Mouse (Mus musculus) liver, embryonic 14.5 days (tissue): Measurements from ENCODE around the gene Pank2. TPM values are rescaled to one million over a fixed set of nuclear protein-coding genes. Genes with fewer than 3 reads are reported as not detected.

Experiments
- ATAC-seq: fragments of 200-750 bp; cut with Nextera tagmentation; 2 replicates; pipeline ENCODE4 v1.8.0; 2017; ENCODE audit warnings: moderate number of reproducible peaks, mild to moderate bottlenecking, moderate library complexity; ENCODE audit not compliant: insufficient read depth
- DNase-seq, 3 experiments: peaks; one replicate each; pipeline ENCODE4 v3.0.0-alpha.2; 2012 to 2013; ENCODE audit warnings: low read depth in 3 of 3, low spot score in 3 of 3
- H3K27ac ChIP-seq: fragments of 300-500 bp; sonication (generic); 2 replicates; pipeline ENCODE4 v1.5.1; 2014; ENCODE audit warnings: moderate library complexity, mild to moderate bottlenecking, control low read depth, inconsistent platforms
- H3K27me3 ChIP-seq: fragments of 300-500 bp; sonication (generic); 2 replicates; pipeline ENCODE4 v1.6.1; 2014; ENCODE audit warnings: mild to moderate bottlenecking, low read length, moderate library complexity; ENCODE audit not compliant: control insufficient read depth, insufficient read depth
- H3K36me3 ChIP-seq: fragments of 300-500 bp; sonication (generic); replicated peaks from 2 replicates; pipeline ENCODE4 v1.6.1; 2014; ENCODE audit warnings: low read depth; ENCODE audit not compliant: control insufficient read depth, insufficient read depth
- H3K4me1 ChIP-seq, 2 experiments: fragments of 200-500 bp in 1 of 2; fragments of 300-500 bp in 1 of 2; sonication (generic) in 1 of 2; replicated peaks; 2 replicates each; pipeline ENCODE4 v1.6.1; 2012 to 2014; ENCODE audit warnings: antibody characterized with exemption in 1 of 2, inconsistent platforms in 1 of 2, low read length in 1 of 2; ENCODE audit not compliant: control insufficient read depth in 2 of 2, insufficient read depth in 2 of 2
- H3K4me2 ChIP-seq: fragments of 300-500 bp; sonication (generic); 2 replicates; pipeline ENCODE4 v1.6.1; 2014; ENCODE audit warnings: low read depth, mild to moderate bottlenecking, control low read depth, moderate library complexity
- H3K4me3 ChIP-seq, 2 experiments: fragments of 200-500 bp in 1 of 2; fragments of 300-500 bp in 1 of 2; sonication (generic) in 1 of 2; 2 replicates each; pipeline ENCODE4 v1.5.1; 2012 to 2014; ENCODE audit warnings: low read depth in 2 of 2, low read length in 2 of 2, mild to moderate bottlenecking in 2 of 2, control low read depth in 1 of 2, inconsistent platforms in 1 of 2, moderate library complexity in 1 of 2; ENCODE audit not compliant: insufficient read depth in 1 of 2
- H3K9ac ChIP-seq: fragments of 300-500 bp; sonication (generic); replicated peaks from 2 replicates; pipeline ENCODE4 v1.6.1; 2014; ENCODE audit warnings: mild to moderate bottlenecking, control low read depth, moderate library complexity
- H3K9me3 ChIP-seq: fragments of 300-500 bp; sonication (generic); 2 replicates; pipeline ENCODE4 v1.6.1; 2016; ENCODE audit warnings: low read length, mixed read lengths; ENCODE audit not compliant: control insufficient read depth
- CTCF ChIP-seq: IDR thresholded peaks from 2 replicates; pipeline ENCODE4 v1.5.1; 2016; ENCODE audit warnings: antibody characterized with exemption, low read depth, control low read depth
- EP300 ChIP-seq: IDR thresholded peaks from 2 replicates; pipeline ENCODE4 v1.6.1; 2016; ENCODE audit warnings: antibody characterized with exemption, low read depth
- WGBS: fragments of 180-500 bp; shearing (Covaris S2); extraction: QIAGEN DNeasy Blood & Tissue Kit; methylation state at CpG from one replicate; pipeline ENCODE4 v1.1.7; 2014; ENCODE audit not compliant: insufficient replicate concordance; 5-methylcytosine and 5-hydroxymethylcytosine counted together
- polyA plus RNA-seq, 2 experiments: library from polyadenylated mRNA; depleted of rRNA in 1 of 2; stranded (reverse) in 1 of 2; unstranded in 1 of 2; fragments of >200 nt; fragmentation: Nextera tagmentation in 1 of 2; extraction: Ambion mirVana in 1 of 2; gene quantifications; 2 replicates each; pipeline versions ENCODE4 v1.2.1 to v1.2.3; 2012 to 2014

The Pank2 gene
- polyA plus RNA-seq, 2 experiments: 14.3 to 24.3 TPM

GRCm38 (mm10) chr2:131262680-131263670 lies 680 bp downstream of the Pank2 start:
- under 1% methylated on average over 57 of the region's 59 CpGs for WGBS
- no peaks in the 10 kb centered on the region for H3K27me3 ChIP-seq
- peak overlapping the region; percentile 99 for H3K9ac ChIP-seq
- peak overlapping the region; percentile 99 for H3K27ac ChIP-seq
- H3K4me1 ChIP-seq: peaks cover 34 to 44% of the 10 kb centered on the region in 2 experiments
- H3K9me3 ChIP-seq: no peaks in the 10 kb centered on the region
- H3K4me2 ChIP-seq: peak overlapping the region; percentile 95
- TF ChIP-seq EP300 (no peak; the same call in 1 of the 2 replicates), CTCF (no peak)
- peak; percentile 81 for ATAC-seq
- H3K36me3 ChIP-seq: peaks cover 8% of the 10 kb centered on the region
- DNase-seq: peak in 2 of 3 experiments; percentile 49 to 53
- peak overlapping the region; percentile 94 to 97 for H3K4me3 ChIP-seq

- H3K9ac ChIP-seq: peak overlapping the region; percentile 99
Observed at GRCm38 (mm10) chr2:131264027-131264426, 1.7 kb downstream of the Pank2 start.

GRCm38 (mm10) chr2:131265056-131265455 lies 2.8 kb downstream of the Pank2 start:
- Histone ChIP-seq H3K9me3 (no peaks in the 10 kb centered on the region), H3K36me3 (peaks cover 8% of the 10 kb centered on the region), H3K9ac (peak overlapping the region; percentile 99), H3K27me3 (no peaks in the 10 kb centered on the region), H3K4me1 (peaks cover 27 to 34% of the 10 kb centered on the region in 2 experiments), H3K4me2 (peak overlapping the region; percentile 95), H3K27ac (no peak overlapping the region; the same call in 1 of the 2 replicates), H3K4me3 (peak overlapping the region in 1 of 2 experiments; percentile 94; a peak in 2 of 4 replicates)
- ATAC-seq: no peak
- TF ChIP-seq CTCF: no peak
- no peak for TF ChIP-seq EP300
- no peak for DNase-seq
- WGBS: 80% methylated on average over 2 of the region's 2 CpGs

More at GRCm38 (mm10) chr2:131264027-131264426, 1.7 kb downstream of the Pank2 start:
- Histone ChIP-seq H3K27ac (peak overlapping the region; percentile 99), H3K4me3 (peak overlapping the region; percentile 94 to 97), H3K9me3 (no peaks in the 10 kb centered on the region), H3K27me3 (no peaks in the 10 kb centered on the region), H3K4me1 (peaks cover 31 to 42% of the 10 kb centered on the region in 2 experiments), H3K4me2 (peak overlapping the region; percentile 95), H3K36me3 (peaks cover 8% of the 10 kb centered on the region)
- WGBS: 41% methylated on average over 6 of the region's 6 CpGs
- ATAC-seq (no peak), DNase-seq (no peak)
- TF ChIP-seq CTCF (no peak), EP300 (no peak)

- Histone ChIP-seq H3K27me3 (no peaks in the 10 kb centered on the region), H3K27ac (no peak overlapping the region), H3K9ac (no peak overlapping the region), H3K4me2 (no peak overlapping the region), H3K36me3 (peaks cover 63% of the 10 kb centered on the region), H3K4me1 (no peaks in the 10 kb centered on the region), H3K9me3 (no peaks in the 10 kb centered on the region), H3K4me3 (no peak overlapping the region)
- no peak for TF ChIP-seq EP300
- TF ChIP-seq CTCF: no peak
- DNase-seq (no peak), ATAC-seq (no peak)
- 95% methylated on average over 3 of the region's 3 CpGs for WGBS
Observed at GRCm38 (mm10) chr2:131275493-131275892, 13.2 kb downstream of the Pank2 start.

GRCm38 (mm10) chr2:131276722-131277121 lies 14.4 kb downstream of the Pank2 start:
- H3K4me1 ChIP-seq: no peaks in the 10 kb centered on the region
- H3K9me3 ChIP-seq: no peaks in the 10 kb centered on the region
- H3K27ac ChIP-seq: no peak overlapping the region
- H3K4me3 ChIP-seq: no peak overlapping the region
- DNase-seq (no peak), ATAC-seq (no peak)
- TF ChIP-seq EP300: no peak
- TF ChIP-seq CTCF: no peak
- no peak overlapping the region for H3K4me2 ChIP-seq
- WGBS: 77% methylated on average over 5 of the region's 5 CpGs
- H3K36me3 ChIP-seq: peaks cover 72% of the 10 kb centered on the region
- H3K27me3 ChIP-seq: no peaks in the 10 kb centered on the region
- H3K9ac ChIP-seq: no peak overlapping the region
